Mouse (Mus musculus) activated CD4-positive, CD25-positive, alpha-beta regulatory T cell, adult 9 weeks (primary cell): ENCODE measurements around the gene Sec24c. TPM values are rescaled to one million over a fixed set of nuclear protein-coding genes. Genes with fewer than 3 reads are reported as not detected.

Source experiments
- polyA plus RNA-seq: library from polyadenylated mRNA; unstranded; fragments of 100-300 nt; shearing (Covaris generic); gene quantifications from one replicate; pipeline ENCODE4 v1.2.1, GENCODE M21; 2017

Gene Sec24c
- 280 TPM for polyA plus RNA-seq

DNA sequence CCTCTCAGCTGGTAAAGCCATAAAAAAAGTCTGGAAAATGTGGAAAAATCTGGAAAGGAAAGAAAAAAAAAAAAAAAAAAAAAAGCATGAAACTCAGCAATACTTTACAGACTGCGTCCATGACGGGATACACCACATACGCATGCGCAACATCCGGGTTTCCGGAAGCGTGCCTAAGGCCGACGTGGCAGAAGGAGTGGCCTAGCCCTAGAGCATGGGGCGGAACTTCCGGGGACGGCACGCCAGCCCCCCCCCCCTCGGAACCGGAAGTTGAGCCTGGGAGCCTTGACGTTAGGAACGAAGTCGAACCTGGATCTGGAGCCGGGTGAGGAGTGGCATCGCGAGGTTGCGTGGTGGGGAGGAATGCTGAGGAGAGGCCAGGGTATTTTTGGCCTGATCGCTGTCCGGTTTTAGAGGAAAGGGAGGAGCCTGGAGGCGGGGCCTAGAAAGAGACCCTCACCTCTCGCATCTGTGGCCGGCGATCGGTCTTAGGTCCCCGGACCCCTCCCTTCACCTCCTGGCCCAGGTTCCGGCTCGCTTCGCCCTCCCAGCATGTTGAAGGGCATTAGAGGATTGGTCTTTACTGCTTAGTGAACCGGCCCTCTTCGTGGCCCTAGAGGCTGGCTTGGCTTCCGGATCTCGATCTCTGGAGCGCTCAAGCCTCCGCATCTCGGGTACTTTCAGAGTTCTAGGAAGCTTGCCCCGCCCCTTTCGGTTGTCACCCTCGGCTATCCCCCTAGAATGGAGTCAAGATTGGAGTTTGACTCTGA, at the start of gene Sec24c:
TSS of gene Sec24c (plus strand) at position 245 of the 770 bp plus-strand sequence.

DNA sequence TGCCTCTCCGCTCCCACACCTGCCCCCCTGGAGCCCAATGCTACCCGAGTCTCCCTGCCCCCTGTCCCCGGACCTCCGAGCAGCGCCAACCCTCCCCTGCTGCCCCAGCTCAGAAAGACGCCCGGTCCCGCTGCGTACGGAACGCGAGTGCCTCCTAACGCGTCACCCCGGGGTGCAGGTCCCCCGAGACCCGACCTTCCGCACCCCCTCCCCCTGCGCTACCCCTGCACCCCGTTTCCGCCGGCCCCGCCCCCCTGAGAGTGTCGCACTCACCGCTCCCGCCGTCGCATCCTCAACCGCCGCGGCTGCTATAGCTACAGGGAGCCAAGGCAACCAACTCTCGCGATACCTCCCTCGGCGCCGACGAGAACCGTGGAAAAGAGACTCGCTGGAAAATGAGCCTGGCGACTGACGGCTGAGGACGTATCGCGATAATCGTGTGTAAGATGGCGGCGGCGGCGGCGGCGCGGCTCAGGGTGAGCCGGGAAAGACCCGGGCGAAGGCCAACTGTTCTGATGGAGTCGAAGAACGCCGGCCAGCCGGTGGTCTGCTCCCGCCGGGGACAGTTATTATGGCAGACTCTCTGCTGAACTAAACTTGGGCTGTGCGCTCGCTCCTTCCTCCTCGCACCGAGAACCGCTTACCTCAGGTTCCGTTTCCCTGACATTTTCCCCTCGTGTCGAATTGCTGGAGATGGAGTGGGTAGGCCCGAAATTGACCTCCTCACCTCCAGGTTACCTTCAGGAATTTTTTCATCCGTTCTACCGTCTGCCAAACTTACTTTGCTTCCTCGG, 33.3 kb upstream of the Sec24c start, which contains the start of gene Usp54:
TSS of gene Usp54 (minus strand) at position 420 of the 794 bp plus-strand sequence.

DNA sequence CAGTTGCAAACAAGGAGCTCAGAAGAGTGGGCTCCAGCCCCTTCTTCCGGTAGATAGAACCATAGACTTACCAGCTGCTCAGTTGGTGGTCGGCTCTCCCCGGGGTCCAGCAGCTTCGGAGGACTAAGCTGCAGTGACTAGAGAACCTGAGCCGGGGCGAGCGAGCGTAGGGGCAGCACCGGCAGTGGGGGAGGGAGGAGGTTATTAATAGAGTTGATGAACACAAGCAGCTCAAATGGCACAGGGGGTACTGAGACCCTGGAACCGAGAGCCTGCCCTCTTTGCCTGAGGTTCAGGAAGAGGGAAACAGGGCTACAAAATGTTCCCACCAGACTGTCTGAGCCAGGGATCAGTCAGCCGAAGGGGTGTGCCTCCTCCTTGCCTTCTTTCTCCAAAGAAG, 17.7 kb upstream of the Sec24c start, which contains the start of gene Myoz1:
TSS of gene Myoz1 (minus strand) at position 180 of the 400 bp plus-strand sequence.

DNA sequence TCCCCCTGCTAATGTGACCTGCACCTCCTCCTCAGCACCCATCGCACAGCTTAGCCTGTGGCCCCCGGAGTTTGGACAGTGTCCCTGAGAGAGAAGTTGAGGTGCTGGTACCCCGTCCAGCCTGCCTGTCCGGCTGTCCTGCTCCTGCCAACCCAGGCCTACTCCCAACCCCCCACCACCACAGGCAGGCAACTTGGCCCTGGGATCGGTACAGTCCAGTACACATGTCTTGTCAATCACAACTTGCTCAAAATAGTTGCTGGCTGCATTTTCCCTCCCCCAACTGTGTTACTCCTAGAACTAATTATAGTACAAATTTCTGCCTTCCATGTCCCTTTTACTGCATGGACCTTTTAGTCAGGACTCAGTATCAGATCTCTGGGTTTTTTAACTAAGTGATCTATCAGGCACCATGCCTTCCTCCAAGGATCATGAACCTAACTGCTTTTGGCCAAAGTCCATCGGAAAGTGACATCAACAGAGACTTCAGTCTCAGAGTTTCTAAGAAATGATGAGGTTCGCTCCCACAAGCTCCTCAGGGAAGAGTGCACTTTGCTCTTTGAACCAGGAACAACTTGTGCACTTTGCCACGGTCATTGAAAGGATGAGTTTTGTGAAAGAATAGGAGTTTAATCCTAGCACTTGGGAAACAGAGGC, 5.8 kb upstream of the Sec24c start, which contains the start of gene Synpo2l:
TSS of gene Synpo2l (minus strand) at position 201 of the 657 bp plus-strand sequence.

DNA sequence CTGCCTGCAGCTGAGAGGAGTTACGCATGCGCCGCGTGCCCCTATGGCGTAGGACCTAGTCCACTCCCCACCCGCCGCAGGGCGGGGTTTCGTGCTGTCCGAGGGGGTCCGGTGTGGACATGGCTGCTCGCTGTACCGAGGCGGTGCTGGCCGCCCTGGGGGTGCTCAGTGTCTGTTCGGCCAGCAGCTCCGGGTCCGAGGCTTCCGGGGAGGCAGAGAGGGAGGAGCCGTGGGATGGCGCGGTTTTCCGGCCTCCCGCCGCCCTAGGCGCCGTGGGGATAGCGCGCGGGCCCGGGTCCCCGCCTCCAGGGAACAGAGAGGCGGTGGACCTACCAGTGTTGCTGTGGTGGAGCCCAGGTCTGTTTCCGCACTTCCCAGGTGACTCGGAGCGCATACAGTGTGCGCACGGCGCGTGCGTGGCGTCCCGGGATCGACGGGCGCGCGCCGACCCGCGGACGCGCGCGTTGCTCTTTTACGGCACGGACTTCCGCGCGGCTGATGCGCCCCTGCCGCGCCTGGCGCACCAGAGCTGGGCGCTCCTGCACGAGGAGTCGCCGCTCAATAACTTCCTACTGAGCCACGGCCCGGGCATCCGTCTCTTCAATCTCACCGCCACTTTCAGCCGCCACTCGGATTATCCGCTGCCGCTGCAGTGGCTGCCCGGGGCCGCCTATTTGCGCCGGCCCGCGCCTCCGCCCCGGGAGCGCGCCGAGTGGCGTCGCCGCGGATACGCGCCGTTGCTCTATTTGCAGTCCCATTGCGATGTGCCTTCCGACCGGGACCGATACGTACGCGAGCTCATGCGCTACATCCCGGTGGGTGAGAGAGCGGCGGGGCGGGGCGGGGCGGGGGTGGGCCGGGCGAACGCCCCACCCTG, 21.0 kb downstream of the Sec24c start, which contains the start of gene Fut11:
TSS of gene Fut11 (plus strand) at position 85 of the 877 bp plus-strand sequence.

DNA sequence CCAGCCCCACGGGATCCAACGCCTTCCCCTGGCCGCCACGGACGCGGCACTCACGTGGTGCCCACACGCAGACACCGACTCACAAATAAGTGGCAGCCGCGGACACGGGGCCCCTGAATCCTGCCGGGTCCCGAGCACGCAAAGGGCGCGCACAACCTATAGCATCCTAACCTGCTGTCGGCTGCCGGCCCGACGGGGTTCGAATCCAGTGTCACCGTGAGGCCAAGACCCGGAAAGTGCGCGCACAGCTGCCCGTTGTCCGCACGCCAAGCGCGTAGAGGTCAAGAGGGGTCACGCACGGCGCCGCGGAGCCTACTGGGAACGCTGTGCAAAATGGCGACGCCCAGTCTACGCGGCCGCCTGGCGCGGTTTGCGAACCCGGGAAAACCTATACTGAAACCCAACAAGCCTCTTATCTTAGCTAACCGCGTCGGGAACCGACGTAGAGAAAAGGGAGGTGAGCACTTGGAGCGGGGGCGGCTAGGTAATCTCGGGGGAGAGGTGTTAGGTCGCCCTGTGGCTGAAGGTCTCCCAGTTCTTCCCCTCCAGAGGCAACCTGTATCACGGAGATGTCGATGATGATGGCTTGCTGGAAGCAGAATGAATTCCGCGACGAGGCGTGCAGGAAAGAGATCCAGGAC, 28.8 kb downstream of the Sec24c start, which contains the start of gene Chchd1:
TSS of gene Chchd1 (plus strand) at position 266 of the 641 bp plus-strand sequence.

DNA sequence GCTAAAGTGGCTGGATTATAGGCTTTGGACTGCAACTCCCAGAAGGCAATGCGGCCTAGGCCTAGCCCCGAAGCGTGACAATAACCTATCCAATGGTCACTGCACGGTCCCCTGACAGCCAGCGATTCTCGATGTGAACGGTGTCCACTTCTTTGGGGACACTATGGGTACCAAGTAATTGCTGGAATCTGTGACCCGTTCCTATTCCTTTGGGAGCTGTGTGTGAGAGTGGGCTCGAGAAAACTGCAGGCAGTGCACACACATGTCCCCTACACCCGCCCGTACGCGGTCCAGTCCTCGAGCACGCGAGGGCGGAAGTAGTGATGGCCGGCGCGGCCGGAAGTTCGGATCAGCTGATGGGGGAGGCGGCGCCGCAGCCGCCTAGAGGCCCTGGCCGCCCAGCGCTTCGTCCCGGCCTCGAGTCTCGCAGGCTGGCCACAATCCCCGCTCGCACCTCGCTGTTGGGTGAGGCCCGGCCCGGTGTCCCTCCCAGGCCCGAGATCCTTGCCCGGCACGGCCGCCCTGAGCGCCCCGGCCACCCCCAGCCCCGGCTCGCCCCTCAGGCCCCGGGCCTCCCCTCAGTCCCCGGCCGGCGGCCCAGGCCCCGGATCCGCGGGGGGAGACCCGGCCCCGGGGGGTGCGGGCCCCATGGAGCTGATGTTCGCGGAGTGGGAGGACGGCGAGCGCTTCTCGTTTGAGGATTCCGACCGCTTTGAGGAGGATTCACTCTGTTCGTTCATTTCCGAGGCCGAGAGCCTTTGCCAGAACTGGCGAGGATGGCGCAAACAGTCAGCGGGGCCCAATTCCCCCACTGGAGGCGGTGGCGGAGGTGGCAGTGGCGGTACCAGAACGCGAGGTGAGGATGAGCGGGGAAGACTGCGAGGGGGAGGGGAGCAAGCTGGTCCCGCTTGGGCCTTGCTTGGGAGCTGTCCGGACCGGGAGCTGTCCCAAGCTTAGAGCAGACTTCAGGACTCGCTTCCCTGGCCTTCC, 33.4 kb downstream of the Sec24c start, which contains the start of gene Zswim8:
TSS of gene Zswim8 (plus strand) at position 352 of the 990 bp plus-strand sequence.

DNA sequence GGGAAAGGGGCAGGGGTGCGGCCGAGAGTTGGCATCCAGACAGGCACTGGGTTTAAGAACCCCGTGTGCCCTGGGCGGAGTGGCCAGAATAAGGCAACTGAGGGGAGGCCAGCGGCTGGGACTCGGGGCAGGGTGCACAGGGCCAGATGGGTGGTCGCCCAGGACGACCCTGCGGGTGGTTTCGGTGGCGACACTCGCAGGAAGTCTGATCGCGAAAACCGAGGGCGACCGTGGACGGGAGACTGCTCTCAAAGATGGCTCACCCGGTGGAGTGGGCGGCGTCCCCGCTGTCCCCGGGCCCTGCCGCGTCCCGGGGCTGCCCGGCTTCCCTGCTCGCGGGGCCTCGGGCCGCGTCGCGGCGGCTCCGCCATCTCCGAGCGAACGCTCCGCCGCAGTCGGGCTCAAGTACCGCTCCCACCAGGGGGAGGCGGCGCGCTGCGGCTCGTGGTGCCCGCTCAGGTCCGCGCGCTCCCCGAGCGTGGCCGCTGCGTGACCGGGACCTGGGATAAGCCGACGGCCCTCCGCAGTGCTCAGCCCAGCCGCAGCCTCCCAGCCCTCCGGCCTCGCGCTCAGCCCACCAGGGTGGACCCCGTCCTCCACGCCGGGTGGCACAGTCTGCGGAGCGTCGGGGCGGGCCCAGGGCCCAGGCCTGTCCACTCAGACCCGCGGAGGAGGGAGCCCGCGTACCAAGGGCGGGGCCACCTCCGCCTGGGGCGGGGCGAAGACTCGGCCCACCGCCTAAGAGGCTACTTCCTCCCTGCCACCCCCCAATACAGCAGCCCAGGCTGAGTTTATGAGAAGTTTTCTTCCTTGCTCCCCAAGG, 60.1 kb downstream of the Sec24c start, which contains the start of gene Ndst2:
TSS of gene Ndst2 (minus strand) at position 611 of the 823 bp plus-strand sequence.

Other genes starting within 250 kb of the Sec24c start
- not detected for gene Cfap70, start 222.1 kb upstream of the Sec24c start, polyA plus RNA-seq
- gene Anxa7, start 194.2 kb upstream of the Sec24c start, polyA plus RNA-seq, result 56.3 TPM
- gene Mss51, start 177.4 kb upstream of the Sec24c start, polyA plus RNA-seq, result 0.89 TPM
- gene Ppp3cb, start 127.7 kb upstream of the Sec24c start, polyA plus RNA-seq, result 12.9 TPM
- gene Usp54, start 33.2 kb upstream of the Sec24c start, polyA plus RNA-seq, result 4.7 TPM
- not detected for gene Myoz1, start 17.8 kb upstream of the Sec24c start, polyA plus RNA-seq
- gene Synpo2l, start 6.0 kb upstream of the Sec24c start, polyA plus RNA-seq, result 0.07 TPM
- gene Fut11, start 20.7 kb downstream of the Sec24c start, polyA plus RNA-seq, result 5.0 TPM
- 135 TPM for gene Chchd1, start 28.7 kb downstream of the Sec24c start, polyA plus RNA-seq
- gene Zswim8, start 33.2 kb downstream of the Sec24c start, polyA plus RNA-seq, result 19.9 TPM
- gene Ndst2, start 60.3 kb downstream of the Sec24c start, polyA plus RNA-seq, result 13.4 TPM
- gene Camk2g, start 119.8 kb downstream of the Sec24c start, polyA plus RNA-seq, result 9.9 TPM
- not detected for gene Plau, start 162.4 kb downstream of the Sec24c start, polyA plus RNA-seq